In genomic region chr1:183272867-183273818, GRCm38 (mm10) we compare ENCODE assay signal across 9 mouse cellular contexts. TPM values are rescaled to one million over a fixed set of nuclear protein-coding genes. Genes with fewer than 3 reads are reported as not detected.
A peak's percentile ranks its signal among the peaks of the same experiment; 100 is the strongest.
DNase-seq lines count a peak whose midpoint lies in the region; ATAC-seq and TF ChIP-seq lines count a peak whose summit lies in the region.
"Had no signal": no experiment of that assay in that cellular context is flagged by ENCODE, and none has a peak within 500 bp of the region (broad histone marks: within the 10 kb centered on the region; RNA-seq: fewer than 3 reads in every experiment).

No protein-coding gene starts in this region.

- no peak overlapping the region for H3K9ac ChIP-seq in embryonic facial prominence, embryonic 11.5 days (replicated peaks; ENCODE audit: low read length)
- H3K9ac ChIP-seq: stomach, embryonic 15.5 days had no signal

- no peaks in the 10 kb centered on the region for H3K9me3 ChIP-seq in embryonic facial prominence, embryonic 11.5 days (replicated peaks; ENCODE audit: control insufficient read depth, low read length)
- no peaks in the 10 kb centered on the region for H3K9me3 ChIP-seq in embryonic facial prominence, embryonic 10.5 days
- H3K9me3 ChIP-seq: stomach, embryonic 15.5 days had no signal

- DNase-seq in embryonic facial prominence, embryonic 11.5 days (ENCODE audit: low spot score): peak; percentile 65
- no peak for DNase-seq in embryonic facial prominence, embryonic 10.5 days (ENCODE audit: low spot score)
- no peak for DNase-seq in lung, adult 2 months
- no peak for DNase-seq in lung, adult 18-20 months
- DNase-seq in embryo, embryonic 9.5 days (ENCODE audit: extremely low spot score): peak; percentile 19
- peak; percentile 64 for DNase-seq in naive thymus-derived CD4-positive, alpha-beta T cell, adult 2 months (ENCODE audit: low read depth)
- DNase-seq in kidney, adult 11 months: no peak

- H3K27ac ChIP-seq in embryonic facial prominence, embryonic 11.5 days (replicated peaks; ENCODE audit: low read depth, low read length): no peak overlapping the region
- no peak overlapping the region for H3K27ac ChIP-seq in embryonic facial prominence, embryonic 10.5 days (replicated peaks)
- H3K27ac ChIP-seq: stomach, embryonic 15.5 days had no signal

- H3K4me1 ChIP-seq in embryonic facial prominence, embryonic 11.5 days (ENCODE audit: control insufficient read depth, insufficient read depth, low read length): no peaks in the 10 kb centered on the region
- H3K4me1 ChIP-seq in embryonic facial prominence, embryonic 10.5 days: 0 out of 2 replicates have a peak, but pooled peaks cover 3% of the 10 kb centered on the region
- H3K4me1 ChIP-seq in lung, adult 2 months (ENCODE audit: control insufficient read depth, insufficient read depth, low read length): no peaks in the 10 kb centered on the region
- H3K4me1 ChIP-seq: stomach, embryonic 15.5 days had no signal

- TF ChIP-seq POLR2A in lung, adult 2 months (IDR thresholded peaks at IDR 0.05; ENCODE audit: borderline replicate concordance, extremely low read depth, low read depth, low read length): no peak

- no peak overlapping the region for H3K4me3 ChIP-seq in embryonic facial prominence, embryonic 11.5 days (ENCODE audit: low read depth, low read length)
- H3K4me3 ChIP-seq in embryonic facial prominence, embryonic 10.5 days: no peak overlapping the region
- no peak overlapping the region for H3K4me3 ChIP-seq in lung, adult 2 months (replicated peaks; ENCODE audit: extremely low read depth, low read depth, low read length)
- H3K4me3 ChIP-seq: stomach, embryonic 15.5 days had no signal

- H3K27me3 ChIP-seq in embryonic facial prominence, embryonic 11.5 days (ENCODE audit: control insufficient read depth, insufficient read depth, low read length): no peaks in the 10 kb centered on the region
- no peaks in the 10 kb centered on the region for H3K27me3 ChIP-seq in embryonic facial prominence, embryonic 10.5 days (replicated peaks; ENCODE audit: low read depth, poor library complexity, severe bottlenecking)
- H3K27me3 ChIP-seq: stomach, embryonic 15.5 days had no signal

- H3K4me2 ChIP-seq in embryonic facial prominence, embryonic 11.5 days (ENCODE audit: low read depth, low read length): no peak overlapping the region
- H3K4me2 ChIP-seq: stomach, embryonic 15.5 days had no signal

- ATAC-seq in embryonic facial prominence, embryonic 11.5 days (replicated peaks; ENCODE audit: insufficient number of reproducible peaks, low FRiP score, low TSS enrichment, low read depth): no peak
- ATAC-seq in erythroblast, adult 5-6 weeks (replicated peaks; ENCODE audit: low FRiP score, poor library complexity, severe bottlenecking): no peak

- 64% methylated on average over 10 of the region's 10 CpGs for WGBS in embryonic facial prominence, embryonic 11.5 days
- 64% methylated on average over 10 of the region's 10 CpGs for WGBS in embryonic facial prominence, embryonic 10.5 days
- 59% methylated on average over 10 of the region's 10 CpGs for WGBS in lung, adult 2 months

- TF ChIP-seq CTCF in lung, adult 2 months (IDR thresholded peaks at IDR 0.05; ENCODE audit: insufficient read depth, low read length): peak; percentile 19; the same call in 1 of the 2 replicates

- H3K36me3 ChIP-seq in embryonic facial prominence, embryonic 11.5 days (replicated peaks; ENCODE audit: control insufficient read depth, insufficient read depth, low read depth, low read length): no peaks in the 10 kb centered on the region
- peaks cover 16% of the 10 kb centered on the region for H3K36me3 ChIP-seq in embryonic facial prominence, embryonic 10.5 days (replicated peaks)
- H3K36me3 ChIP-seq: stomach, embryonic 15.5 days had no signal

RNA-seq across cellular contexts. Expression of gene Aida, which starts 23.2 kb away (rescaled TPM):
- 33.7 and 40.9 TPM in 2 replicates for polyA plus RNA-seq in embryonic facial prominence, embryonic 11.5 days (2014; fragmentation: Nextera tagmentation; extraction: Ambion mirVana)
- 40.6 and 45.5 TPM in 2 replicates for polyA plus RNA-seq in embryonic facial prominence, embryonic 10.5 days (2016; fragmentation: Nextera tagmentation; extraction: Ambion mirVana)
- 14.7 and 24.7 TPM in 2 replicates for polyA plus RNA-seq in lung, adult 2 months (2012; rRNA removed)
- total RNA-seq in erythroblast, adult 5-6 weeks (2015; ENCODE audit: low replicate concordance): 17.6 and 21.5 TPM in 2 replicates
- 40.0 and 41.5 TPM in 2 replicates for total RNA-seq in erythroblast, adult 5-6 weeks (2017; ENCODE audit: low replicate concordance)

RNA-seq across cellular contexts. Expression of gene Brox, which starts 23.9 kb away (rescaled TPM):
- polyA plus RNA-seq in embryonic facial prominence, embryonic 11.5 days (2014; fragmentation: Nextera tagmentation; extraction: Ambion mirVana): 51.8 and 57.2 TPM in 2 replicates
- polyA plus RNA-seq in embryonic facial prominence, embryonic 10.5 days (2016; fragmentation: Nextera tagmentation; extraction: Ambion mirVana): 34.8 and 35.5 TPM in 2 replicates
- 14.9 and 19.3 TPM in 2 replicates for polyA plus RNA-seq in lung, adult 2 months (2012; rRNA removed)
- 13.6 and 16.3 TPM in 2 replicates for total RNA-seq in erythroblast, adult 5-6 weeks (2015; ENCODE audit: low replicate concordance)
- total RNA-seq in erythroblast, adult 5-6 weeks (2017; ENCODE audit: low replicate concordance): 29.8 and 32.1 TPM in 2 replicates

RNA-seq across cellular contexts. Expression of gene Disp1, which starts 51.8 kb away (rescaled TPM):
- 12.2 and 12.4 TPM in 2 replicates for polyA plus RNA-seq in embryonic facial prominence, embryonic 11.5 days (2014; fragmentation: Nextera tagmentation; extraction: Ambion mirVana)
- 13.5 and 13.6 TPM in 2 replicates for polyA plus RNA-seq in embryonic facial prominence, embryonic 10.5 days (2016; fragmentation: Nextera tagmentation; extraction: Ambion mirVana)
- 9.2 and 9.7 TPM in 2 replicates for polyA plus RNA-seq in lung, adult 2 months (2012; rRNA removed)
- 1.0 and 3.8 TPM in 2 replicates for total RNA-seq in erythroblast, adult 5-6 weeks (2015; ENCODE audit: low replicate concordance)
- total RNA-seq in erythroblast, adult 5-6 weeks (2017; ENCODE audit: low replicate concordance): 0.28 and 1.4 TPM in 2 replicates

Comparison
In these comparisons a context has a peak if more than half of its experiments do, and no peak if none do; other contexts are left out.
1. DNase-seq: peak in embryonic facial prominence, embryonic 11.5 days (single experiment), embryo, embryonic 9.5 days (single experiment) and naive thymus-derived CD4-positive, alpha-beta T cell, adult 2 months (single experiment); none in embryonic facial prominence, embryonic 10.5 days (single experiment), lung, adult 2 months (single experiment), lung, adult 18-20 months (0 of 2) and kidney, adult 11 months (single experiment).